Mouse (Mus musculus): ENCODE measurements at regions not wholly inside any gene's neighbourhood (a gene's known extent, or its start where the extent isn't known, plus 50 kb on each side); places are given as distances from the start of the nearest gene placed in this dataset.

- no peak for ATAC-seq (ENCODE audit: low read depth)
- Histone ChIP-seq H3K4me2 (ENCODE audit: low read depth, low read length) (no peak overlapping the region), H3K9me3 (ENCODE audit: control insufficient read depth, low read length) (no peaks in the 10 kb centered on the region), H3K36me3 (ENCODE audit: control insufficient read depth, insufficient read depth, low read length) (no peaks in the 10 kb centered on the region), H3K9ac (replicated peaks; ENCODE audit: low read depth, low read length) (no peak overlapping the region), H3K27me3 (ENCODE audit: control insufficient read depth, insufficient read depth, low read length) (no peaks in the 10 kb centered on the region), H3K4me3 (ENCODE audit: low read depth, low read length) (no peak overlapping the region), H3K27ac (ENCODE audit: low read depth, low read length) (no peak overlapping the region), H3K4me1 (ENCODE audit: control insufficient read depth, insufficient read depth, low read length) (no peaks in the 10 kb centered on the region)
- WGBS = 96% methylated on average over 3 of the region's 3 CpGs
Measured at GRCm38 (mm10) chr5:132881170-132881569, 338.0 kb upstream of the Auts2 start.

- no peak for ATAC-seq (ENCODE audit: low read depth)
- no peak overlapping the region for H3K4me2 ChIP-seq (ENCODE audit: low read depth, low read length)
- H3K9ac ChIP-seq (replicated peaks; ENCODE audit: low read depth, low read length) = no peak overlapping the region
- no peak overlapping the region for H3K4me3 ChIP-seq (ENCODE audit: low read depth, low read length)
- no peaks in the 10 kb centered on the region for H3K27me3 ChIP-seq (ENCODE audit: control insufficient read depth, insufficient read depth, low read length)
- H3K4me1 ChIP-seq (ENCODE audit: control insufficient read depth, insufficient read depth, low read length) = no peaks in the 10 kb centered on the region
- 36% methylated on average over 6 of the region's 6 CpGs for WGBS
- H3K36me3 ChIP-seq (ENCODE audit: control insufficient read depth, insufficient read depth, low read length) = no peaks in the 10 kb centered on the region
- H3K9me3 ChIP-seq (ENCODE audit: control insufficient read depth, low read length) = no peaks in the 10 kb centered on the region
- no peak overlapping the region for H3K27ac ChIP-seq (ENCODE audit: low read depth, low read length)
Measured at GRCm38 (mm10) chr5:132876336-132876840, 333.2 kb upstream of the Auts2 start.

GRCm38 (mm10) chr5:132858846-132859510, 315.8 kb upstream of the Auts2 start:
- H3K27me3 ChIP-seq (ENCODE audit: control insufficient read depth, insufficient read depth, low read length) = no peaks in the 10 kb centered on the region
- ATAC-seq (ENCODE audit: low read depth) = no peak
- no peaks in the 10 kb centered on the region for H3K36me3 ChIP-seq (ENCODE audit: control insufficient read depth, insufficient read depth, low read length)
- no peak overlapping the region for H3K4me3 ChIP-seq (ENCODE audit: low read depth, low read length)
- H3K9ac ChIP-seq (replicated peaks; ENCODE audit: low read depth, low read length) = no peak overlapping the region
- no peak overlapping the region for H3K4me2 ChIP-seq (ENCODE audit: low read depth, low read length)
- peaks cover 2% of the 10 kb centered on the region; the same call in 1 of the 2 replicates for H3K4me1 ChIP-seq (ENCODE audit: control insufficient read depth, insufficient read depth, low read length)
- WGBS = 63% methylated on average over 5 of the region's 5 CpGs
- no peaks in the 10 kb centered on the region for H3K9me3 ChIP-seq (ENCODE audit: control insufficient read depth, low read length)
- H3K27ac ChIP-seq (ENCODE audit: low read depth, low read length) = no peak overlapping the region

- Histone ChIP-seq H3K9ac (replicated peaks; ENCODE audit: low read depth, low read length) (no peak overlapping the region), H3K36me3 (ENCODE audit: control insufficient read depth, insufficient read depth, low read length) (no peaks in the 10 kb centered on the region), H3K4me3 (ENCODE audit: low read depth, low read length) (no peak overlapping the region), H3K27me3 (ENCODE audit: control insufficient read depth, insufficient read depth, low read length) (no peaks in the 10 kb centered on the region), H3K9me3 (ENCODE audit: control insufficient read depth, low read length) (no peaks in the 10 kb centered on the region), H3K27ac (ENCODE audit: low read depth, low read length) (no peak overlapping the region), H3K4me2 (ENCODE audit: low read depth, low read length) (no peak overlapping the region), H3K4me1 (ENCODE audit: control insufficient read depth, insufficient read depth, low read length) (peaks cover 2% of the 10 kb centered on the region; the same call in 1 of the 2 replicates)
- 62% methylated on average over 4 of the region's 4 CpGs for WGBS
- ATAC-seq (ENCODE audit: low read depth) = no peak
Measured at GRCm38 (mm10) chr5:132855619-132856510, 312.7 kb upstream of the Auts2 start.

GRCm38 (mm10) chr5:132850770-132851169, 307.6 kb upstream of the Auts2 start:
- WGBS = 71% methylated on average over 6 of the region's 6 CpGs
- no peaks in the 10 kb centered on the region for H3K36me3 ChIP-seq (ENCODE audit: control insufficient read depth, insufficient read depth, low read length)

GRCm38 (mm10) chr5:132848086-132848485, 304.9 kb upstream of the Auts2 start:
- H3K4me1 ChIP-seq (ENCODE audit: control insufficient read depth, insufficient read depth, low read length) = no peaks in the 10 kb centered on the region
- no peaks in the 10 kb centered on the region for H3K36me3 ChIP-seq (ENCODE audit: control insufficient read depth, insufficient read depth, low read length)
- no peaks in the 10 kb centered on the region for H3K9me3 ChIP-seq (ENCODE audit: control insufficient read depth, low read length)
- 71% methylated on average over 3 of the region's 3 CpGs for WGBS
- no peak overlapping the region for H3K9ac ChIP-seq (replicated peaks; ENCODE audit: low read depth, low read length)
- H3K27ac ChIP-seq (ENCODE audit: low read depth, low read length) = no peak overlapping the region
- H3K4me3 ChIP-seq (ENCODE audit: low read depth, low read length) = no peak overlapping the region
- no peak overlapping the region for H3K4me2 ChIP-seq (ENCODE audit: low read depth, low read length)
- no peaks in the 10 kb centered on the region for H3K27me3 ChIP-seq (ENCODE audit: control insufficient read depth, insufficient read depth, low read length)
- no peak for ATAC-seq (ENCODE audit: low read depth)

More at GRCm38 (mm10) chr5:132850770-132851169, 307.6 kb upstream of the Auts2 start:
- no peak for ATAC-seq (ENCODE audit: low read depth)
- no peak overlapping the region for H3K9ac ChIP-seq (replicated peaks; ENCODE audit: low read depth, low read length)
- H3K9me3 ChIP-seq (ENCODE audit: control insufficient read depth, low read length) = no peaks in the 10 kb centered on the region
- H3K27me3 ChIP-seq (ENCODE audit: control insufficient read depth, insufficient read depth, low read length) = no peaks in the 10 kb centered on the region
- no peak overlapping the region for H3K4me2 ChIP-seq (ENCODE audit: low read depth, low read length)
- H3K4me1 ChIP-seq (ENCODE audit: control insufficient read depth, insufficient read depth, low read length) = peaks cover under 1% of the 10 kb centered on the region; the same call in 1 of the 2 replicates
- H3K27ac ChIP-seq (ENCODE audit: low read depth, low read length) = no peak overlapping the region
- no peak overlapping the region for H3K4me3 ChIP-seq (ENCODE audit: low read depth, low read length)

- WGBS = 43% methylated on average over 3 of the region's 3 CpGs
- no peaks in the 10 kb centered on the region for H3K9me3 ChIP-seq (ENCODE audit: control insufficient read depth, low read length)
- H3K36me3 ChIP-seq (ENCODE audit: control insufficient read depth, insufficient read depth, low read length) = no peaks in the 10 kb centered on the region
- H3K27ac ChIP-seq (ENCODE audit: low read depth, low read length) = no peak overlapping the region
- no peak overlapping the region for H3K9ac ChIP-seq (replicated peaks; ENCODE audit: low read depth, low read length)
- no peaks in the 10 kb centered on the region for H3K27me3 ChIP-seq (ENCODE audit: control insufficient read depth, insufficient read depth, low read length)
- no peaks in the 10 kb centered on the region for H3K4me1 ChIP-seq (ENCODE audit: control insufficient read depth, insufficient read depth, low read length)
- no peak for ATAC-seq (ENCODE audit: low read depth)
- no peak overlapping the region for H3K4me2 ChIP-seq (ENCODE audit: low read depth, low read length)
- no peak overlapping the region for H3K4me3 ChIP-seq (ENCODE audit: low read depth, low read length)
Measured at GRCm38 (mm10) chr5:132843284-132843683, 300.1 kb upstream of the Auts2 start.

- H3K9ac ChIP-seq (replicated peaks; ENCODE audit: low read depth, low read length) = no peak overlapping the region
- no peak overlapping the region for H3K4me2 ChIP-seq (ENCODE audit: low read depth, low read length)
- H3K4me3 ChIP-seq (ENCODE audit: low read depth, low read length) = no peak overlapping the region
- ATAC-seq (ENCODE audit: low read depth) = no peak
- H3K9me3 ChIP-seq (ENCODE audit: control insufficient read depth, low read length) = no peaks in the 10 kb centered on the region
- no peak overlapping the region for H3K27ac ChIP-seq (ENCODE audit: low read depth, low read length)
- no peaks in the 10 kb centered on the region for H3K36me3 ChIP-seq (ENCODE audit: control insufficient read depth, insufficient read depth, low read length)
- H3K4me1 ChIP-seq (ENCODE audit: control insufficient read depth, insufficient read depth, low read length) = no peaks in the 10 kb centered on the region
- 96% methylated on average over 3 of the region's 3 CpGs for WGBS
- no peaks in the 10 kb centered on the region for H3K27me3 ChIP-seq (ENCODE audit: control insufficient read depth, insufficient read depth, low read length)
Measured at GRCm38 (mm10) chr5:132841794-132842193, 298.6 kb upstream of the Auts2 start.

GRCm38 (mm10) chr5:132837420-132837819, 294.3 kb upstream of the Auts2 start:
- Histone ChIP-seq H3K27ac (ENCODE audit: low read depth, low read length) (no peak overlapping the region), H3K9me3 (ENCODE audit: control insufficient read depth, low read length) (no peaks in the 10 kb centered on the region), H3K27me3 (ENCODE audit: control insufficient read depth, insufficient read depth, low read length) (no peaks in the 10 kb centered on the region), H3K4me2 (ENCODE audit: low read depth, low read length) (no peak overlapping the region), H3K36me3 (ENCODE audit: control insufficient read depth, insufficient read depth, low read length) (no peaks in the 10 kb centered on the region), H3K4me1 (ENCODE audit: control insufficient read depth, insufficient read depth, low read length) (no peaks in the 10 kb centered on the region), H3K9ac (replicated peaks; ENCODE audit: low read depth, low read length) (no peak overlapping the region), H3K4me3 (ENCODE audit: low read depth, low read length) (no peak overlapping the region)
- no peak for ATAC-seq (ENCODE audit: low read depth)
- 52% methylated on average over 2 of the region's 2 CpGs for WGBS

Measured in neural tube, embryonic 14.5 days (tissue).